Mouse (Mus musculus): Measurements from ENCODE around the gene Tmem211.

Tmem211 gene

GRCm38 (mm10) chr5:113226632-113227102 lies at the start of gene Tmem211:
TSS of gene Tmem211 (plus strand) at chr5:113226909.
- peak; percentile 27 for DNase-seq (ENCODE audit: low read depth)

GRCm38 (mm10) chr5:113179451-113179842 lies 47.3 kb upstream of the Tmem211 start:
- no peak for DNase-seq (ENCODE audit: low read depth)

GRCm38 (mm10) chr5:113179843-113180682 lies 46.6 kb upstream of the Tmem211 start:
- DNase-seq (ENCODE audit: low read depth) = peak; percentile 68

GRCm38 (mm10) chr5:113180755-113181154 lies 46.0 kb upstream of the Tmem211 start:
- DNase-seq (ENCODE audit: low read depth) = no peak

- DNase-seq (ENCODE audit: low read depth) = peak; percentile 40
Measured at GRCm38 (mm10) chr5:113181441-113181840, 45.3 kb upstream of the Tmem211 start.

GRCm38 (mm10) chr5:113190558-113190957 lies 36.2 kb upstream of the Tmem211 start:
- no peak for DNase-seq (ENCODE audit: low read depth)

GRCm38 (mm10) chr5:113191901-113192300 lies 34.8 kb upstream of the Tmem211 start:
- DNase-seq (ENCODE audit: low read depth) = no peak

GRCm38 (mm10) chr5:113193762-113194161 lies 32.9 kb upstream of the Tmem211 start:
- no peak for DNase-seq (ENCODE audit: low read depth)

GRCm38 (mm10) chr5:113195451-113195850 lies 31.3 kb upstream of the Tmem211 start:
- DNase-seq (ENCODE audit: low read depth) = no peak

- no peak for DNase-seq (ENCODE audit: low read depth)
Measured at GRCm38 (mm10) chr5:113195907-113196306, 30.8 kb upstream of the Tmem211 start.

- DNase-seq (ENCODE audit: low read depth) = no peak
Measured at GRCm38 (mm10) chr5:113196916-113197794, 29.6 kb upstream of the Tmem211 start.

GRCm38 (mm10) chr5:113199126-113199771 lies 27.5 kb upstream of the Tmem211 start:
- no peak for DNase-seq (ENCODE audit: low read depth)

GRCm38 (mm10) chr5:113199772-113200134 lies 27.0 kb upstream of the Tmem211 start:
- DNase-seq (ENCODE audit: low read depth) = no peak

- no peak for DNase-seq (ENCODE audit: low read depth)
Measured at GRCm38 (mm10) chr5:113204193-113204592, 22.5 kb upstream of the Tmem211 start.

GRCm38 (mm10) chr5:113206670-113207352 lies 19.9 kb upstream of the Tmem211 start:
- no peak for DNase-seq (ENCODE audit: low read depth)

GRCm38 (mm10) chr5:113208048-113208447 lies 18.7 kb upstream of the Tmem211 start:
- DNase-seq (ENCODE audit: low read depth) = no peak

- no peak for DNase-seq (ENCODE audit: low read depth)
Measured at GRCm38 (mm10) chr5:113208622-113209400, 17.9 kb upstream of the Tmem211 start.

GRCm38 (mm10) chr5:113209401-113209750 lies 17.3 kb upstream of the Tmem211 start:
- no peak for DNase-seq (ENCODE audit: low read depth)

GRCm38 (mm10) chr5:113209898-113210297 lies 16.8 kb upstream of the Tmem211 start:
- no peak for DNase-seq (ENCODE audit: low read depth)

- DNase-seq (ENCODE audit: low read depth) = no peak
Measured at GRCm38 (mm10) chr5:113210314-113210713, 16.4 kb upstream of the Tmem211 start.
